9 mouse cellular contexts compared by ENCODE assay signal in the genomic region with DNA sequence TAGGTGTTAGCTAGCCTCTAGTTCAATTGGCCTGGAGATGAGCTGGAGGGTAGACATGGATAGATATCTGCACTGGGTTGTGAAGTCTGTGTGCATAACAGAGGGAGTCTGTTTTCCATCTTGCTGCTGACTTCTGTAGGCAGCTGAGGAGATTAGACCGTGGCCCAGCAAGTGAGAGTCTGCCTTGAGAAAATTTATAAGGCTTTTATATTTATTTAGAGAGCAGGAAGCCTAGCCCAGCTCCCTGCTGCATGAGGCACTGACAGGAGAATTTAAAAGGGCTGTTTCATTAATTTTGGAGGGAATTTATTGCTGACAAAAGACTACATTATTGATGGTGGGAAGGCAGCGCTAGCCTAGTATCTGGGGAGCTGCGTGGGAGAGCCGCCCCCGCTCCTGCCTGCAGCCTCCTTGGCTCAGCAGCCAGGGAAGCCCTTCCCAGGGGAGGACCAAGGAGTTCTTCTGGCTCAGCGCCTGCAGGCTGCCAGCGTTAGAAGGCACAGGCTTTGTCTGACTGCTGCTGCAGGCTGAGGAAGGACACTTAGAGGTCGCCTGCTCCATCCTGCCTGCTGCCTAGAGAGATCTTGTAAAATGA.
DNase-seq lines count a peak whose midpoint lies in the region; ATAC-seq and TF ChIP-seq lines count a peak whose summit lies in the region.
"Had no signal": no experiment of that assay in that cellular context is flagged by ENCODE, and none has a peak within 500 bp of the region (broad histone marks: within the 10 kb centered on the region; RNA-seq: fewer than 3 reads in every experiment).

No protein-coding gene starts in this region.

- no peaks in the 10 kb centered on the region for H3K9me3 ChIP-seq in lung, embryonic 16.5 days (ENCODE audit: control insufficient read depth, low read length)
- H3K9me3 ChIP-seq in hindbrain, embryonic 10.5 days: no peaks in the 10 kb centered on the region
- H3K9me3 ChIP-seq in neural tube, embryonic 15.5 days (replicated peaks): no peaks in the 10 kb centered on the region

- H3K4me2 ChIP-seq in lung, embryonic 16.5 days (ENCODE audit: low read depth, low read length): no peak overlapping the region
- H3K4me2 ChIP-seq in neural tube, embryonic 15.5 days: peak overlapping the region; percentile 42

- H3K4me1 ChIP-seq in lung, embryonic 16.5 days (replicated peaks; ENCODE audit: control insufficient read depth, insufficient read depth, low read length): no peaks in the 10 kb centered on the region
- no peaks in the 10 kb centered on the region for H3K4me1 ChIP-seq in lung, adult 2 months (ENCODE audit: control insufficient read depth, insufficient read depth, low read length)
- peaks cover 5% of the 10 kb centered on the region; the same call in 1 of the 2 replicates for H3K4me1 ChIP-seq in hindbrain, embryonic 10.5 days (replicated peaks)
- H3K4me1 ChIP-seq in neural tube, embryonic 15.5 days: peaks cover 11% of the 10 kb centered on the region

- no peak for TF ChIP-seq POLR2A in lung, adult 2 months (IDR thresholded peaks at IDR 0.05; ENCODE audit: borderline replicate concordance, extremely low read depth, low read depth, low read length)

- TF ChIP-seq CTCF in lung, adult 2 months (IDR thresholded peaks at IDR 0.05; ENCODE audit: insufficient read depth, low read length): no peak

- H3K4me3 ChIP-seq in lung, embryonic 16.5 days (ENCODE audit: low read length): no peak overlapping the region
- no peak overlapping the region for H3K4me3 ChIP-seq in lung, adult 2 months (replicated peaks; ENCODE audit: extremely low read depth, low read depth, low read length)
- H3K4me3 ChIP-seq in hindbrain, embryonic 10.5 days: no peak overlapping the region
- H3K4me3 ChIP-seq in neural tube, embryonic 15.5 days (replicated peaks): no peak overlapping the region

- H3K27ac ChIP-seq in lung, embryonic 16.5 days (ENCODE audit: low read length): no peak overlapping the region
- H3K27ac ChIP-seq in hindbrain, embryonic 10.5 days: peak overlapping the region; percentile 54
- H3K27ac ChIP-seq in neural tube, embryonic 15.5 days (replicated peaks): peak overlapping the region; percentile 70

- no peak for DNase-seq in lung, adult 2 months
- DNase-seq in embryo, embryonic 9.5 days (ENCODE audit: extremely low spot score): peak; percentile 15
- peak; percentile 15 for DNase-seq in hindbrain, embryonic 10.5 days (ENCODE audit: low spot score)
- DNase-seq in left cerebral cortex, adult 9 months (ENCODE audit: low spot score in 2 of 2): peak; percentile 66 to 77
- DNase-seq in urinary bladder, postnatal 25 days (ENCODE audit: low spot score): peak; percentile 2
- DNase-seq in natural killer cell, adult 2 months (ENCODE audit: low spot score in 2 of 2): no peak

- no peaks in the 10 kb centered on the region for H3K36me3 ChIP-seq in lung, embryonic 16.5 days (ENCODE audit: control insufficient read depth, insufficient read depth, low read length)
- no peaks in the 10 kb centered on the region for H3K36me3 ChIP-seq in hindbrain, embryonic 10.5 days
- H3K36me3 ChIP-seq in neural tube, embryonic 15.5 days: no peaks in the 10 kb centered on the region

- WGBS in lung, embryonic 16.5 days: 27% methylated on average over 8 of the region's 8 CpGs
- 44% methylated on average over 8 of the region's 8 CpGs for WGBS in lung, adult 2 months
- WGBS in hindbrain, embryonic 10.5 days: 40% methylated on average over 8 of the region's 8 CpGs
- WGBS in neural tube, embryonic 15.5 days: 10% methylated on average over 8 of the region's 8 CpGs

- no peaks in the 10 kb centered on the region for H3K27me3 ChIP-seq in lung, embryonic 16.5 days (ENCODE audit: control insufficient read depth, insufficient read depth, low read depth, low read length)
- no peaks in the 10 kb centered on the region for H3K27me3 ChIP-seq in hindbrain, embryonic 10.5 days (ENCODE audit: insufficient read depth, poor library complexity, severe bottlenecking)
- no peaks in the 10 kb centered on the region for H3K27me3 ChIP-seq in neural tube, embryonic 15.5 days (replicated peaks)

- ATAC-seq in lung, embryonic 16.5 days (ENCODE audit: low read depth): peak; percentile 28; the same call in 1 of the 2 replicates
- ATAC-seq in neural tube, embryonic 15.5 days (ENCODE audit: low FRiP score): peak; percentile 95
- ATAC-seq: Patski had no signal

- H3K9ac ChIP-seq in lung, embryonic 16.5 days (ENCODE audit: low read length): no peak overlapping the region
- H3K9ac ChIP-seq in neural tube, embryonic 15.5 days (replicated peaks): 0 out of 2 replicates have a peak overlapping the region, but pooled peaks have one; percentile 8

Comparison
In these comparisons a context has a peak if more than half of its experiments do, and no peak if none do; other contexts are left out.
1. DNase-seq: peak in embryo, embryonic 9.5 days (single experiment), hindbrain, embryonic 10.5 days (single experiment), left cerebral cortex, adult 9 months (2 of 2) and urinary bladder, postnatal 25 days (single experiment); none in lung, adult 2 months (single experiment) and natural killer cell, adult 2 months (0 of 2).